Mouse (Mus musculus): ENCODE data around the gene Gm5678. TPM values are rescaled to one million over a fixed set of nuclear protein-coding genes. Genes with fewer than 3 reads are reported as not detected.
"Not testable (repeated sequence)": the region's sequence is repeated elsewhere in the genome, so short reads cannot be mapped to it uniquely, and the experiment has no call there.

The Gm5678 gene
- polyA plus RNA-seq, 1 experiment from 2014 or later = not detected

DNA sequence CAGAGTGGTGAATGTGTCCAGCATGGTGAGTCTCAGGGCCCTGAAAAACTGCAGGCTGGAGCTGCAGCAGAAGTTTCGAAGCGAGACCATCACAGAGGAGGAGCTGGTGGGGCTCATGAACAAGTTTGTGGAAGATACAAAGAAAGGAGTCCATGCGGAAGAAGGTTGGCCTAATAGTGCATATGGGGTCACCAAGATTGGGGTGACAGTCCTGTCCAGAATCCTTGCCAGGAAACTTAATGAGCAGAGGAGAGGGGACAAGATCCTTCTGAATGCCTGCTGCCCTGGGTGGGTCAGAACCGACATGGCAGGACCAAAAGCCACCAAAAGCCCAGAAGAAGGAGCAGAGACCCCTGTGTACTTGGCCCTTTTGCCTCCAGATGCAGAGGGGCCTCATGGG, 18.1 kb upstream of the Gm5678 start:
- Histone ChIP-seq H3K27ac (no peak overlapping the region), H3K36me3 (peaks cover 29% of the 10 kb centered on the region), H3K4me1 (peaks cover 19% of the 10 kb centered on the region), H3K4me2 (no peak overlapping the region), H3K4me3 (no peak overlapping the region), H3K9ac (no peak overlapping the region), H3K27me3 (no peaks in the 10 kb centered on the region), H3K9me3 (no peaks in the 10 kb centered on the region)
- ATAC-seq (ENCODE audit: insufficient number of reproducible peaks, insufficient read depth, low FRiP score, low TSS enrichment, low read depth) = no peak
- WGBS = 97% methylated on average over 4 of the region's 4 CpGs

DNA sequence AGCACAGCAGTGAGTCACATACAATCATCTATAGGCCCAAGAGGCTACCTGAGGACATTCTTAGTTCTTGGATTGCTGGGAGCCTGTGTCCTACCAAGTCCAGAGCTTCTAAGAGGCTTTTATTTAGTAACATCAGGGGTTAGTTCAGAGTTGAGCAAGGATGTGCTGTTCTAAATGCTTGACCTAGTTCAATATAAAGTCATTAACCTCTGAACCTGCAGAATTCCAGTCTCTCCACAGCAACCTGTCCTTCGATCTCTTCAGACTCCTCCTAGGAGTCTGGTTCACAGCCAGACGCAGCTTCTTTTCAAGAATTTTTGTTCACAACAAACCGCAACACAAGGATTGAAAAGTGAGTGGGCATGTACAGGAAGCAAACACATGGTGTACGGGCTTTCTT, 16.9 kb upstream of the Gm5678 start:
- H3K4me3 ChIP-seq = no peak overlapping the region
- H3K4me2 ChIP-seq = no peak overlapping the region
- ATAC-seq (ENCODE audit: insufficient number of reproducible peaks, insufficient read depth, low FRiP score, low TSS enrichment, low read depth) = no peak
- no peak overlapping the region for H3K9ac ChIP-seq
- H3K27me3 ChIP-seq = no peaks in the 10 kb centered on the region
- WGBS = 92% methylated on average over 4 of the region's 4 CpGs
- no peaks in the 10 kb centered on the region for H3K9me3 ChIP-seq
- no peak overlapping the region for H3K27ac ChIP-seq
- H3K36me3 ChIP-seq = peaks cover 29% of the 10 kb centered on the region
- peaks cover 14% of the 10 kb centered on the region for H3K4me1 ChIP-seq

DNA sequence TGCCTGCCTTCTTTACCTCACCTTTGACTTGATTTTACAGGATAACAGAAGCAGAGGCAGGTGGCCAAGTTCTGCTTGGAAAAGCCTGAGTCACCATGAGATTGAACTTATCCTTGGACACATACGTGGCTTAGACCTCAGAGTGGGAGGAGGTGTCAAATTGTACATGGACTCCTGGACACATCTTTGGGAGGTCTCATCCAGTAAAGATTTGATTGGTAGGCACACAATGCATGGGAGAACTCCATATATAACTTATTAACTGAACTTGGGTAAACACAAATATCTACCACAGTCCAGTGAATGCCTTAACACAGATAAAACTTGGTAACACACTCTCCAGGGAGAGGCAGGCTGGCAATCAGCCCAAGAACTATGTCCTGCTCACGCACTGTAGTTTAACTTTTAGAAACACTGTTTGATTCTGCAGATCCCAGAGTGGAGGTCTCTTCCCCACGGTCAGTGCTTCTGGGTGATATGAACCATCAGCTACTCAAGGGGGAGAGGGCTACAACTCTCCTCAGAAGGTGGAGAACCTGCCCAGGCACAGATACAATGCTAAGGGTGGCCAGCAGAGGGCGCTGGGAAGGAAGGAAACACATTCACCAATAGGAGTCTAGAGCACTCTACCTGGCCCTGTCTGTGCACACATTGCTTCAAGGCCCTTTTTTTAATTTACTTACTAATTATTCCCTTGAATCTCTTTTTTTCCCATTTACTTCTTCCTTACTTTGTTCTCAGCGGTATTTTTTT, 12.6 kb upstream of the Gm5678 start:
- Histone ChIP-seq H3K9ac (no peak overlapping the region), H3K4me2 (no peak overlapping the region), H3K9me3 (no peaks in the 10 kb centered on the region), H3K4me3 (no peak overlapping the region), H3K4me1 (no peaks in the 10 kb centered on the region), H3K27ac (no peak overlapping the region), H3K36me3 (peaks cover 17% of the 10 kb centered on the region), H3K27me3 (no peaks in the 10 kb centered on the region)
- ATAC-seq (ENCODE audit: insufficient number of reproducible peaks, insufficient read depth, low FRiP score, low TSS enrichment, low read depth) = no peak
- 41% methylated on average over 5 of the region's 5 CpGs for WGBS

DNA sequence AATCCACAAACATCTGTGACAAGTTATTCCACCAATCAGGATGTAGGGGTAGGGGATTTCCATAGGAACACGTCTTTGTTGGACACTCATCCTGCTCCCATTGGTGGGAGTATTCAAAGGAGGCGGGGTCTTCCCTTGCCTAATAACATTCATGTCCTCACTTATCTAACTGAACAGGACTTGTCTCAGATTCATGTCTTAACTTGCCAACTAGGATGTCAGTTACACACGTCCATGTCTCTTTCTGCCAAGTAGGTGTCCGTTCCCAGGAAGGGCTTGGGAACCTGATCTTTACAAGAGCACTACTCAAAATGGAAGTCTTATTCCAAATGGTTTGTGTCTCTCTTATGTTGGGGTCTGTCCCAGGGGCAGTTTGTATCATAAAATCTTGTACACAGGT, 4.1 kb upstream of the Gm5678 start:
- H3K4me1 ChIP-seq; H3K27ac ChIP-seq; H3K4me3 ChIP-seq; H3K4me2 ChIP-seq; H3K36me3 ChIP-seq; H3K9ac ChIP-seq; ATAC-seq (ENCODE audit: insufficient number of reproducible peaks, insufficient read depth, low FRiP score, low TSS enrichment, low read depth); H3K27me3 ChIP-seq; H3K9me3 ChIP-seq: not testable (repeated sequence)
- 76% methylated on average over 4 of the region's 4 CpGs for WGBS

DNA sequence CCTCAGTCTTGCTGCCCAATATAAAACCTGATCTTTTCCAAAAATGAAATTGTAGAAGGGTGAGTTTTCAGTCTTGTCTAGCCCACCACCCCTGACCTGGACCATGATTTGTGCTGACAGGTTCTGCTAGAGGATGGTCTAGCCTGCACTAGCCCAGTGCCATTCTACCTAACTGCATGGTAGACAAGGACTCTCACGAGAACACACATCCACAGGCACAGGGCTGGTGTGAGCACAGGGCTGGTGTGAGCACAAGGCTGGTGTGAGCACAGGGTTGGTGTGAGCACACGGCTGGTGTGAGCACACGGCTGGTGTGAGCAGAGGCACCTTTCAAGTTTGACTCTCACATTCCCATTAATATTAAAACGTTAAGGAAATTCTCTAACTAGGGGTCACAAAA, 3.2 kb upstream of the Gm5678 start:
- no peak for ATAC-seq (ENCODE audit: insufficient number of reproducible peaks, insufficient read depth, low FRiP score, low TSS enrichment, low read depth)
- H3K9me3 ChIP-seq = no peaks in the 10 kb centered on the region

DNA sequence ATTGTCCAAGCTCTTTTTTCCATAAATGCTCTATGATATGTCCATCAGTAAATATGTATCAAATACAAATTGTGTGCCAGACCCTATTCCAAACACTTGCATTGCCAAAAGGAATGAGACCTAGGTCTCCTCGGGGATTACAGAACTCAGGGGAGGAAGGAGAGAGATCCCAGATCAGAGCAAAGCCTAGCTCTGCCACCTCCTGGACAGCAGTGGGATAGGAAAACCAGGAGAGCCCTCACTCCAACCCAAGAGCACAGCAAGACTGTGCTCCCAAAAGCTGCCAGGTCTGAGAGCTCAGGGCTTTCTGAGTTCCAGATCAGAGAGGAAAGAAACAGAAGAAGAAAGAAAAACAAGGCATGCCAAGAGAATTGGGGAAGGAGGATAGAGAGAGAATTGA, 1.2 kb upstream of the Gm5678 start:
- no peaks in the 10 kb centered on the region for H3K27me3 ChIP-seq
- no peak for ATAC-seq (ENCODE audit: insufficient number of reproducible peaks, insufficient read depth, low FRiP score, low TSS enrichment, low read depth)
- H3K36me3 ChIP-seq = no peaks in the 10 kb centered on the region
- no peak overlapping the region for H3K4me2 ChIP-seq
- no peaks in the 10 kb centered on the region for H3K4me1 ChIP-seq
- H3K9ac ChIP-seq = no peak overlapping the region
- no peak overlapping the region for H3K27ac ChIP-seq
- 11% methylated on average over 1 of the region's 1 CpGs for WGBS
- H3K9me3 ChIP-seq = no peaks in the 10 kb centered on the region
- no peak overlapping the region for H3K4me3 ChIP-seq

More for the DNA sequence above, 3.2 kb upstream of the Gm5678 start:
- Histone ChIP-seq H3K27ac (no peak overlapping the region), H3K4me2 (no peak overlapping the region), H3K4me3 (no peak overlapping the region), H3K4me1 (no peaks in the 10 kb centered on the region), H3K9ac (no peak overlapping the region), H3K27me3 (no peaks in the 10 kb centered on the region), H3K36me3 (no peaks in the 10 kb centered on the region)
- 73% methylated on average over 4 of the region's 4 CpGs for WGBS

DNA sequence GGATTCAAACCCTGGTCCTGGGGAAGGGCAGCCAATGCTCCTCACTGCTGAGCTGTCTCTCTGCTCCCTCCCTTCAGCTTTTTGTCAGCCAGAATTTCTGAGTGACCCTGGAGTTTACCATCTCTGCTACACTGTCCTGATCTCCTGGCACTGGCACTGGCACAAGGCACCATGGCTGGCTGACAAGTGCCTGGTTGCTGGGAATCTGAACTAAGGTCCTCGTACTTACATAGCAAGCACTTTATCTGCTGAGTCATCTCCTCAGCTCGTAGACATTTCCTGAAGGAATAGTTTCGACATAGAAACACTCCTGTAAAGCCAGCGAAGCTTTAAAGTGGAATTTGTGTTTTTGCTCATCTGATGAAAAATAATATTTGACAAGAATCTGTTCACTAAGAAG, 16.1 kb downstream of the Gm5678 start:
- Histone ChIP-seq H3K27ac (no peak overlapping the region), H3K4me3 (no peak overlapping the region), H3K4me1 (no peaks in the 10 kb centered on the region), H3K27me3 (no peaks in the 10 kb centered on the region), H3K4me2 (no peak overlapping the region), H3K9me3 (no peaks in the 10 kb centered on the region), H3K36me3 (no peaks in the 10 kb centered on the region), H3K9ac (no peak overlapping the region)
- no peak for ATAC-seq (ENCODE audit: insufficient number of reproducible peaks, insufficient read depth, low FRiP score, low TSS enrichment, low read depth)
- 59% methylated on average over 4 of the region's 4 CpGs for WGBS

DNA sequence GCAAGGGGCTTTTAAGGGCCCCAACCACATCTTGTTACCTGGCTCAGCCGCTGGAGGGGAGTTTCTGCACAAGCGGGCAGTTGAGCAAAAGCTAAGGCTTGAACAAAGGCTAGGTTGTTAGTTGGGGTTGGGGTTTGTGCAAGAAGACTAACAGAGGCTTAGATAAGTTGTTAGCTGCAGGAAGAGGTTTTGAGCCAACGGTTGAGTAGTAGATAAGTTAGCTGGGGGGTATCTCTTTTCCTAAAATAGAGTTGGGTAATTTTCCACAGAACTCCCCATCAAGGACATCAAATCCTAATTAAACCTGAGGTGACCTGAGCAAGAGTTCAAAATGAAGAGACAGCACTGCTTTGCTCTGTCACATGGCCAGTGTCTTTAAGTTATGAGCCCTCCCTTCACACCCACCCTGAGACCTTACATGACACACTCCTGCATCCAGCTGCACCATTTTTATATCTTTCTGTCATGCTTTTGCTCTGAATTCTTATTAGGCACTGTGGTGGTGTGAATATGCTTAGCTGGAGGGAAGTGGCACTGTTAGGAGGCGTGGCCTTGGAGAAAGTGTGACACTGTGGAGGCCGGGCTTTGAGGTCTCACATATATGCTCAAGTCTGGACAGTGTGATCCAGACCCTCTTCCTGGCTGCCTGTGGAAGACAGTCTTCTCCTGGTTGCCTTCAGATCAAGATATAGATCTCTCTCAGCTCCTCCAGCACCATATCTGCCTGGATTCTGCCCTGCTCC, 20.7 kb downstream of the Gm5678 start:
- ATAC-seq (ENCODE audit: insufficient number of reproducible peaks, insufficient read depth, low FRiP score, low TSS enrichment, low read depth) = no peak
- H3K4me2 ChIP-seq = no peak overlapping the region
- 72% methylated on average over 5 of the region's 5 CpGs for WGBS
- H3K9ac ChIP-seq = no peak overlapping the region
- H3K27ac ChIP-seq = no peak overlapping the region
- no peaks in the 10 kb centered on the region for H3K27me3 ChIP-seq
- no peaks in the 10 kb centered on the region for H3K9me3 ChIP-seq
- H3K36me3 ChIP-seq = no peaks in the 10 kb centered on the region
- no peak overlapping the region for H3K4me3 ChIP-seq
- no peaks in the 10 kb centered on the region for H3K4me1 ChIP-seq

DNA sequence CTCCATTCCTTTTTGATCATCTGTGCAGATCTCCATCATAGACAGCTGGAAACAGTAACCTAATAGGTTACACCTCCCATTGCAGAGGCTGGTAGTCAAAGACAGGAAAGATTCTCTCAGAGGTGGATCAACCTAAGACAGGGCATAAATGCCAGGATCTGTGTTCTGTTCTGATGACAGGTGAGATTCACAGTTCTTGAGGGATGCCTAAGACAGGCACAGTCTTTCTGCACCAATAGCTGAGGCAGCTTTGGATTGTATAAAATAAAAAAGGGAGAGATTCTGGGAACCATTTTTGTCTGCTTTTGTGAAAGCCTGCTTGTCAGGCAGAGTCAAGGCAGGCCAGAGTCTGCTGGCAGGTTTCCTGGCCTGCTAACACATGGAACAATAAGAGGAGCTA, 40.1 kb downstream of the Gm5678 start:
- Histone ChIP-seq H3K27ac (no peak overlapping the region), H3K9me3 (peaks cover 12% of the 10 kb centered on the region), H3K36me3 (no peaks in the 10 kb centered on the region), H3K4me2 (no peak overlapping the region), H3K4me1 (no peaks in the 10 kb centered on the region), H3K27me3 (no peaks in the 10 kb centered on the region), H3K9ac (no peak overlapping the region), H3K4me3 (no peak overlapping the region)
- no peak for ATAC-seq (ENCODE audit: insufficient number of reproducible peaks, insufficient read depth, low FRiP score, low TSS enrichment, low read depth)

DNA sequence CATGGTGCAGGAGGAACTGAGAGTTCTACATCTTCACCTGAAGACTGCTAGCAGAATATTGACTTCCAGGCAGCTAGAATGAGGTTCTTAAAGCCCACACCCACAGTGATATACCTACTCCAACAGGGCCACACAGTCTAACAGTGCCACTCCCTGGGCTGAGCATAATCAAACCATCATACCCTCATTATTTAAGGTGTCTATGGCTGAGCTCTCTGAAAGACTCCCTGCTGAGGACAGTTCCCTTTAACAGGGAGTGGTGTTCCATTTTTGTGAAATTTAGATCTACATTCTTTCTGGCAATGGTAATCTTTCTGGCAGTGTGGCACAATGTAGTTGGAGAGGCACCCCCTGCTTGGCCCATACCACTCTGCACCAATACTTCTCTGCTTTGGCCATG, 41.6 kb downstream of the Gm5678 start:
- H3K36me3 ChIP-seq = no peaks in the 10 kb centered on the region
- H3K9me3 ChIP-seq = peaks cover 12% of the 10 kb centered on the region
- no peak overlapping the region for H3K9ac ChIP-seq
- no peaks in the 10 kb centered on the region for H3K4me1 ChIP-seq
- no peak overlapping the region for H3K27ac ChIP-seq
- no peaks in the 10 kb centered on the region for H3K27me3 ChIP-seq
- no peak overlapping the region for H3K4me2 ChIP-seq
- no peak overlapping the region for H3K4me3 ChIP-seq
- ATAC-seq (ENCODE audit: insufficient number of reproducible peaks, insufficient read depth, low FRiP score, low TSS enrichment, low read depth) = no peak

DNA sequence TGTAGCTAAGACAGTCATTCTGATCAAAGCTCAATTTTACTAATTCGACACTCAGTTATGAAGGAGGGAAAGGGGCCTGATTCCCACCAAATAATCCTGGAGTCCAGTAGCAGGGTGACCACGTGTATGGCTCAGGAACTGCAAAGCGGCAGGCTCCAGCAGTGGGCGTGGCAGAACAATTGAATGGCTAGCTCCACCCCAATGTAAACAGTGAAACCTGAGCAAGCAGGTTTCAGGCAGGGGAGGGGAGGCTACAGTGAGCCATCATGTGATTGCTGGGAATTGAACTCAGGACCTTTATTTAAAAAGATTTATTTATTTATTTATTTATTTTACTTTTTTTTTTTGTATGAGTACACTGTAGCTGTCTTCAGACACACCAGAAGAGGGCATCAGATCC, 42.6 kb downstream of the Gm5678 start:
- WGBS = 36% methylated on average over 4 of the region's 4 CpGs
- H3K4me3 ChIP-seq; ATAC-seq (ENCODE audit: insufficient number of reproducible peaks, insufficient read depth, low FRiP score, low TSS enrichment, low read depth); H3K4me1 ChIP-seq; H3K9ac ChIP-seq; H3K36me3 ChIP-seq; H3K27me3 ChIP-seq; H3K4me2 ChIP-seq; H3K27ac ChIP-seq: not testable (repeated sequence)
- H3K9me3 ChIP-seq = peaks cover 12% of the 10 kb centered on the region

DNA sequence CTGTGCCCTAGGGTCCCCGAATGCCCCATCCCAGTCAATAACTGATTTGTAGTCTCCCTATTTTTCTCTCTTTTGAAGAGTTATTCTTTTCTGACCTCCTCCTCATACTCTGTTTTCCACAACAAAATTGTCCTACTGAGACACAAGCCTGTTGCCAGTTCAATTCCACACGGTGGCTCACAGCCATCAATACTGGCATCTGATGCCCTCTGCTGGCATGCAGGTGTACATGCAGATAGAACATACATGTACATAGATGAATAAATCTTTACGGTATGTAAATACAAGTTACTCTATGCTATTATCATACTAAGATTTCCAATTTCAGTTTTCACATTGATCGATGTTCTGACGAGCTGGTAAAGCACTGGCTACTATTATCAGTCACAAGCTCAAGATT, 43.2 kb downstream of the Gm5678 start:
- Histone ChIP-seq H3K9ac (no peak overlapping the region), H3K9me3 (peaks cover 12% of the 10 kb centered on the region), H3K4me3 (no peak overlapping the region), H3K27me3 (no peaks in the 10 kb centered on the region), H3K27ac (no peak overlapping the region), H3K4me2 (no peak overlapping the region), H3K36me3 (no peaks in the 10 kb centered on the region), H3K4me1 (no peaks in the 10 kb centered on the region)
- 90% methylated on average over 5 of the region's 5 CpGs for WGBS
- ATAC-seq (ENCODE audit: insufficient number of reproducible peaks, insufficient read depth, low FRiP score, low TSS enrichment, low read depth) = no peak

Measured in embryonic facial prominence, embryonic 13.5 days (tissue).